Mouse (Mus musculus) thymus, postnatal 4 days (tissue): ENCODE measurements around the gene Mpi.

Experiments
- DNase-seq: peaks from one replicate; pipeline ENCODE4 v3.0.0; 2021

Mpi gene

GRCm38 (mm10) chr9:57522114-57522860 lies 30.3 kb downstream of the Mpi start:
- DNase-seq: no peak

- DNase-seq: peak; percentile 93
Measured at GRCm38 (mm10) chr9:57521056-57521911, 31.3 kb downstream of the Mpi start, which contains the start of gene Cox5a. TSS of gene Cox5a (plus strand) at chr9:57521274.

GRCm38 (mm10) chr9:57520375-57521055 lies 32.0 kb downstream of the Mpi start:
- DNase-seq: no peak

GRCm38 (mm10) chr9:57517113-57517512 lies 35.5 kb downstream of the Mpi start:
- DNase-seq: peak; percentile 83

GRCm38 (mm10) chr9:57510577-57510976 lies 42.0 kb downstream of the Mpi start:
- DNase-seq: no peak

GRCm38 (mm10) chr9:57505700-57506099 lies 46.9 kb downstream of the Mpi start:
- DNase-seq: no peak

GRCm38 (mm10) chr9:57504891-57505290 lies 47.7 kb downstream of the Mpi start:
- DNase-seq: no peak

GRCm38 (mm10) chr9:57504381-57504700 lies 48.2 kb downstream of the Mpi start:
- peak; percentile 81 for DNase-seq

GRCm38 (mm10) chr9:57503622-57504380 lies 48.8 kb downstream of the Mpi start, which contains the start of gene Rpp25:
TSS of gene Rpp25 (plus strand) at chr9:57504026.
- no peak for DNase-seq

- DNase-seq: no peak
Measured at GRCm38 (mm10) chr9:57502911-57503621, 49.5 kb downstream of the Mpi start.

- DNase-seq: peak; percentile 18
Measured at GRCm38 (mm10) chr9:57501861-57502260, 50.7 kb downstream of the Mpi start.

- DNase-seq: no peak
Measured at GRCm38 (mm10) chr9:57501452-57501851, 51.1 kb downstream of the Mpi start.

GRCm38 (mm10) chr9:57498536-57498935 lies 54.0 kb downstream of the Mpi start:
- no peak for DNase-seq

- no peak for DNase-seq
Measured at GRCm38 (mm10) chr9:57497236-57497635, 55.3 kb downstream of the Mpi start.

- no peak for DNase-seq
Measured at GRCm38 (mm10) chr9:57494970-57495369, 57.6 kb downstream of the Mpi start.
